Mouse (Mus musculus) adrenal gland, postnatal 0 days (tissue): ENCODE measurements around the gene Gm17019. TPM values are rescaled to one million over a fixed set of nuclear protein-coding genes. Genes with fewer than 3 reads are reported as not detected.

Experiments used
- polyA plus RNA-seq: library from polyadenylated mRNA; unstranded; fragments of >200 nt; fragmentation: Nextera tagmentation; extraction: Ambion mirVana; gene quantifications from 2 replicates; pipeline ENCODE4 v1.2.1, GENCODE M21; 2015

Gm17019 gene
- polyA plus RNA-seq, result not detected in 2 replicates

DNA sequence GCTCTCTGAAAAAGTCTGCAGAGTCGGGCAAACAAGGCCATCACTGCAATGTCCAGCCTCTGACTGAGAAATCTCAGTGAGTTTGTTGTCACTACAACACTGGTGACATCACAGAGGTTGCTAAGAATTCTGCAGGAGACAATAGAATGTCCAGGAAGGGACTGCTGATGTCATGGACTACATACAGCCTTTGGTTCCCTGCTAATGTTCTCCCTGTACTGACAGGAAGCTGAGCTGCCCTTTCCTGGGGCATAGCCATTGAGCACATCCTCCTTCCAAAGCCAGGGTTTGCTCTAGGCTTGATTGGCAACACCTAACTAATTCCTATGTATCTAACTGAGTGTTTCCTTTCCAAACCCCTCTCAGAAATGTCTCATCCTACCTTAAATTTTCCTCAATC is at the start of gene Gm17019:
Gene Gm17019 (minus strand): TSS at position 101 of the 400 bp plus-strand sequence.

Other genes with a start within 250 kb of the Gm17019 start
- gene Gm9758, start 118.1 kb downstream of the Gm17019 start, polyA plus RNA-seq, result not detected in 2 replicates
- gene Speer4e, start 94.6 kb downstream of the Gm17019 start, polyA plus RNA-seq, result not detected in 2 replicates
- gene Gm10354, start 54.1 kb downstream of the Gm17019 start, polyA plus RNA-seq, result not detected in 2 replicates